Mouse (Mus musculus): ENCODE measurements around the gene Sestd1.
A peak's percentile ranks its signal among the peaks of the same experiment; 100 is the strongest.

Sestd1 gene

DNA sequence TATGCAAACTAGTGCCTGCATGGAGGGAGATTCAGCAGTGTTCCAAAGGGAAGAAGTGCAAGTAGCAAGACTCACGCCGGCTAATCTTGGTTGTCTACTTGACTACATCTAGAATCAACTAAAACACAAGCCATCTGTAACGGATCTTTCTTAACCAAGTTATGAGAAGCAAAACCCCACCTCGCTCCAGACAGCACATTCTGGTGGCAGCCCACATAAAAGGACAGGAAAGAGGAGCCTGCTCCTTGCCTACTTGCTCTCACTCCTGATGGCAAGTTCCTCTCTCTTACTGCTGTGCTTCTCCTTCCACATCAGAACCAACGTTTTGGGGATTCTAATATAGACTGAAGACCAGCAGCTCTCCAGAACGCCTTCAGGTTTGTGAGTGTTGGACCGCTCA lies 9.6 kb downstream of the Sestd1 start:
- DNase-seq (ENCODE audit: low read depth, low spot score), result no peak

DNA sequence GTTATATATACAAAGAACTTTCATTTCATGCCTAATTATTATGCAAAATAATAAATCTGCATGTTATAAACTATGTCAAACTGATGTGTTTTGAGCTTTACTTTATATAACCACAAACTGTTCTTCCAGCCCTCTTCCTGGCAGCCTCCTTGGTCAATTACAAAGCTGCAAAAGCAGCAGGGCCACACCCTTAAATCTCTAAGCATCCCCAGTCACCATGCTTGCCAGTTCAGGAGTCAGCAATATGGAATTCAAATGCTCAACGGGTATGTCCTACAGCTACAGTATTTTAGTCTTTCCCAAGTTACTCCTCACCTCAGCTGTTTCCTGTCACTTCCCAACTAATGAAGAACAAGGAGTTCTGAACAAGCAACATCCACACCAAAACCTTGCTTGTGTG lies 10.3 kb downstream of the Sestd1 start:
- no peak for DNase-seq (ENCODE audit: low read depth, low spot score)

DNA sequence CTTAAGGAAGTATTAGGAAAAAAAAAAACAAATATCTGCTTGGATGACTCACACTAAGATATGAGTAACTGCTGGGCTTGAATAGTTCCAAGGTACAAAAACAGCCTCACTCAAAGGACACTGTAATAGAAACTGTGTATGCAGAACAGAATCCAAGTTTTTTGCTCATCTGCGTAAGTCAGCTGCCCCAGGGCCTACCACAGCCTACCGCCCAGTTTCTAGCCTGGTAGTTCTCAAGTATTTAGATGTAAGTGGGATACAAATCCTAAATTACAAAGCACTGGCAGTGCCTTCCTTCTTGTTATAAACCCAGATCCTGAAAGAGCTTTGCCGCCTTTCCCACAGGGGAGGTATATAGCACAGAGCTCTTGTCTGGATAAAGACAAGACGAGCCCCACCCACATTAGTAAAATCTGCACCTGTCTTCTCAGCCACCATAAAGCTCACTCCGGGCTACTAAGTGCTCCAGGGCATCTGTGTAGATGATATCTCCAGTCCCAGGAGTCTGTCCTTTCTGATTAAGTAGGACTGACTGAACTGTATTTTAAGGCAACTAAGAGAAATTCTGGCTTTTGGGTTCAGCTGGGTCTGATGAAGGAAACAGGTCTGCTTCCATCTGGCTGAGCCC lies 11.7 kb downstream of the Sestd1 start:
- peak; percentile 28 for DNase-seq (ENCODE audit: low read depth, low spot score)

DNA sequence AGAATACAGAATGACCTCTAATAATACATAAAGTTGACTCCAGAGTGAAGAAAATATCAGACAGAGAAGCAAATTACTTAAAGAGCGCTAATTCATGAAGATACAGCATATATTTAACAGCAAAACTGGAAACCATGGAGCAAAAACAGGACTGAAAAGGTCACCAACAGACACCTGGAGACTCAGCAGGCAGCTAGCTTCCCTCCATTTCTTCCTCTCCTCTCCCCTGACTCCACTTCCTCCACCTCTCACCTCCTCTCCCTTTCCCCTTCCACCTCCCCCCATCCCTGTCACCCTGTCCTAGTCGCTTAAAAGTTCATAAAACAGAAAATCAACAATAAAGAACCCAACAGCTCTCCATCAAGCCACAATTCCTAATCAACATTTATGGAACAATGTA lies 13.5 kb downstream of the Sestd1 start:
- DNase-seq (ENCODE audit: low read depth, low spot score), result no peak

DNA sequence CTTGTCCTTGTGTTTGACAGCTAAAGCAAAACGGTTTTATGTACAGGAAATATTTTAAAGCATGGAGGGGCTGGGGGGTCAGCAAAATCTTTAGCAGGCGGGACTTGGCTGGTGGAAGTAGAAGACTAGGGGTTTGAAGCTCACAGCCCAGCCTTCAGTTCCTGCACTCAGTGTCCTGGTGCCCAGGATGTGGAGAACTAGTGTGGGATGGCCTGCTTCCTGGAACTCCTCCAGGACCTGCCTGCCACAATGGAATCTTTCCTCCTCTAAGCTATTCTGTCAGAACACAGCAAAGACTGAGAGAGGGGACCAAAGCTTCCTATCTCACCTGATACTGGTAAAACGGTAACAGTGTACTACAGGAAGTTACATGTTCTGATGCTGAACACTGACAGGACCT lies 14.4 kb downstream of the Sestd1 start:
- no peak for DNase-seq (ENCODE audit: low read depth, low spot score)

DNA sequence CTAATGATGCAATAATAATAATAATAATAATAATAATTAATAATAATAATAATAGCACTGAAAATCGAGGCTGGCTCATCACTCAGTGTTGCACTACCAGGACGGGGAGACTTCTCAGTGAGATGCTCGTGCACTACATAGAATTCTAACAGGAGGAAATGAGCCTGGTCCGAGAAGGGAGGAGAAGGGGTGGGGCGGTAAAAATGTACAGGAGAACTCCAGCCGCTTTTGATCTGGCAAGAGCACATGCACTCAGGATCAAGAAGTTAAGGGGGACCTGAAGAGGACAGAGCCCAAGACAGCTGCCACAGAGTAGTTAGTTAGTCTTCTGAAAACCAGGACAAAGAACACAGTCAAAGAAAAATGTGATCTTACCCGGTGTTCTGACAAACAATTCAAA lies 15.1 kb downstream of the Sestd1 start:
- DNase-seq (ENCODE audit: low read depth, low spot score), result no peak

DNA sequence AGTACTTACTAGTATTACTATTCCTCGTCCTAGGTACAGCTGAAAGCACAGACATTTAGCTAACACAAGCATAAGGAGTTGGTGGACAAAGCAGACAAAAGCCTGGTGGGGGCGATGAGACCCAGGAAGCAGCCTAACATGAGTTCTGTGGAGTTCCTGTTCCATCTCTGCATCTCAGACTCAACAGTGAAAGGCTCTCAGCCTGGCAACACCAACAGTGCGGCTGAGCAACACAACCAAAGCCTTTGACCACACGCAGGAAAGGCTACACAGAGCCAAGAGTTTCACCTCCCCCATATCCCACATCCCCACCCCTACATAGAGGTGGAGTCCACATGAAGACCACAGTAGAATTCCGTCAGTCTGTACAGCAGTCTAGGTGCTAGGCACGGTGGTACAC lies 15.8 kb downstream of the Sestd1 start:
- DNase-seq (ENCODE audit: low read depth, low spot score), result no peak

DNA sequence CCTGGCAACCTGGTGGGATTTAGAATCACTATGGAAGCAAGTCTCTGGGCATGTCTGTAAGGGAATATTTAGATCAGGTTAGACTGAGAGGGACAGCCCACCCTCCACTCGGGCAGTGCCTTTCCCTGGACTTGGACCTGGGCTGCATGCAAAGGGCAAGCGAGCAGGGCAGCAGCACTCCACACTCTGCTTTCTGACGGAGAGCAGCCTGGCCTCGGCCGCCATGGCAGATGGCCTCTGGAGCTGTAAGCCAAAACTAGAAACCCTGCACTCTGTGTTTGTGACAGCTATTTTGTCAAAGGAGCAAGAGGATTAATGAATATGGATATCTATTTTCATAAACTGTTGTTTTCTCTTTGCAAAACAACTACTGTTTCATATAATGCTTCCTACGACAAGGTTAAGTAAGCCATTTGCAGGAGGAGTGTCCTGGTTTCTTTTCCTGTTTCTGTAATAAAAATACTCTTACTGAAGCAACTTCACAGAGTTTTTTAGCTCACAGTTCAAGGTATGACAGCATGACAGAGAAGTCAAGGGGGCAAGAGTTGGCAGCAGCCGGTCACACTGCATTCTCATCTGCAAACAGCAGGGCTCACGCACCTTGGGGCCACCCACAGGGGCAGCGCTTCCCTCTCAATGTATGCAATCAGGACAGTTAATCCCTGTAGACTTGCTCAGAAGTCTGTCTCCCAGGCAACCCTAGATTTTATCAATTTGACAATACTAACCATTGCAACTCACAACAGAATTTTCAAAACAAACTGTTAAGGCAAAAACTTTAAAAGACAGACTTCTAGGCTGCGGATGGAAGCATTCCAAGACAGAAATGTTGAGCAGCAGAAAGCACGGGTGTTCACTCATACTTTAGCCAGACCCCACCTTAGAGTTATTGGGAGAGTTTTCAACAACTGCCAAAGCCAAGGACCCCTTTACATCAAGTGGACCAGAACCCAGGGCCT lies 16.6 kb downstream of the Sestd1 start:
- DNase-seq (ENCODE audit: low read depth, low spot score), result peak; percentile 16

DNA sequence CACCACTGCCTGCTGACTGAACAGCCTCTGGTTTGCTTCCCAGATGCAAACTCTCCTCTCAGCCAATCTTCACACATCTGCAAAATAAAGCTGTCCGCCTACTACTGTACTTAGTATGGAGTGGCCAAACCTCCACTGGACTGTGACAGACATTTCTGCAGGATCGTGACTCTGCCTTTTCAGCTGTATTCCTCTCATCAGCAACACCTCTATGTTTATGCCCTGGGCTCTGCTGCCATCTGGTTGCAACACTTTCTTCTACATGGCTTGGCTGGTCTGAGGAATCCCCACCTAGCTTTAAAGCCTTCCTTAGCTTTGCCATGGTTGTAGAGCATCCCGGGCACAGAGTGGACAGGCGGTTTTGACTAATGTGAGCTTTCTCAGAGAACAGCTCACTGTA lies 20.3 kb downstream of the Sestd1 start:
- no peak for DNase-seq (ENCODE audit: low read depth, low spot score)

DNA sequence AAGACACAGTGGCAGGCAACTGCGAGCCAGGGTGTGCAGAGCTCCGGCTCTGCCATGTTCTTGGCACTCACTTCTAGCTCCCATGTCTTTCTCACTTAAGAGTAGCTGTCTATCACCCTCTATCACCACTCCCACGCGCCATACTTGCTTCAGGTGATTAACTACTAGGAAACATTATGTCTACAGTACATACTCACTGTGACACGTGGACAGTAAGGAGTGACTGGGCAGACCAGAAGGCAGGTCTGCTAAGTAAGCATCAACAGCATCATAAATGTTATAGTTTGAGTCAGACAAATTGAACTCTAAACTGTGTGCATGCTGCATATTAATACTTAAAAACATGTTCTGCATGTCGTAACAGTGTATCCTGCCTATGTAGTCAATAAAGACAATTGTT lies 27.2 kb downstream of the Sestd1 start:
- no peak for DNase-seq (ENCODE audit: low read depth, low spot score)

DNA sequence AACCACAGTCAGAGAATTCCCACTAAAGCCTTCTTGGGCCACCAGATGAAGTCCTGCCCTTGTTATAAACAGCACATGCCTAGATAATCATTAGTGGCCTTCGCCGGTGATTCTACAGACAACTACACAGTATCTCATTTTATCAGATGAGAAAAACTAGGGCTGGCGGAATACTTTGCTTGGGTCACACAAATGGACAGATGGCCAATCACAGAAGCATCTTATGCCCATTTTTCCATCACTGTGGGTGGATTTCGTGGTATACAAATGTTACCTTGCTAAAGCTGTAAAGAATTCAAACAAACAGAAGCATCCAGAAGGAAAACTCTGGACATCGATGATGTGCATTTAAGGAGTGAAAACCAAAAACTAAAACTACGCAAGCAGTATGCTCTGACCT lies 28.7 kb downstream of the Sestd1 start:
- no peak for DNase-seq (ENCODE audit: low read depth, low spot score)

DNA sequence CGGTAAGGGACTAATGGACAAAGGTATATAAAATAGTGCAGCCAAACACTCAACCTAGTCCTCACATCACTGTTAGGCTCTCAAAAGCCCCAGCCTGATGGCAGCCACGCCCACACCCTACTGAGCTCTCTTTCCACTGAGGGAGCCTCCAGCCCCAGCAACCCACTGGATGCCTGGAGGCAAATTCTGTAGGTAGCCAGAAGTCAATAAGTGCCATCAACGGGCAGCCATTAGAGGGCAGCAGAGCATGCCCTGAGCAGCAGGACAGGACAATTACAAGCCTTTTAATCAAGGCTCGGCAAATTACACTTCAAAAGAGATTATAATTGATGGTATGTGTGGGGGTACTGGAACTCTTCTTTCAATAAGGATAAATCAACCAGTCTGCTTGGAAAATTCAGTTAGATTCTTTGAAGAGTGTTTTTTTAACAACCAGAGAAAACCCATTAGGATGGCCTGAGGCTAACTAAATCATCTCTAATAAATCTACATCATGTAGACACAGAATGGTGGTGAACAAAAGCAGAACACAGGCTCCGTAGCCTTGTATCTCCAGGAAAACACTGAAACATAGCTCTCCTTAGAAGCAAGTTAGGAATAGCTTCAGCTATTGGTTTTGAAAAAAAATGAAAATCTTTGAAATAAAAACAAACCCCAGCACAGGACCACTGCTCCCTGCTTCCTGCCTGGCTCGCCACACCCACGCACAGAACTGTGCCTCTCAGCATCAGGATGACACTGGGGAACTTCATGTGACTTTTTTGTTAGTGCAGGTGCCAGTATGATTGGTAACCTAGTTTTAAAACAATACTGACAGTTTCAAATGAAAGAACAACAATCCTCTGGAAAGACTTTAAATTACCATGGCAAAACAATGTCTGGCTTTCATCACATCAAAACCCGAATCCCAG lies 30.4 kb downstream of the Sestd1 start:
- DNase-seq (ENCODE audit: low read depth, low spot score), result peak; percentile 60

DNA sequence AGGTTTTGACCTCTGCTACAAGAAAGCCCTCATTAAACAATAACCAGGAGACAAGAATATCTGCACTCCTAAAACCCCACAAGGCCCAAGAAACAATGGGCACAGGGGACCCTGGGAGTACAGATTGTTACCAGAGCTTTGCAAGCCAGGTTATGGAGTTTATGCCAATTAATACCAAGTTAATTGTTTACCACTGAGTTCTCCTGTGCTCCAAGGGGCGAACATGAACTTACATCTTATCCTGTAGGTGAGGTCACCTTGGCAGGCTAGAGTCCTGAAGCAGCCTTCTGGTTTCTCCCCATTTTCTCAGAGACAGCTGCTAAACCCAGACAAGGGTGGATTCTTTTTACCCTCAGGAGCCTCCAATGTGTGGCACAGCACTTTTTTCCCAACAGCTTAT lies 32.0 kb downstream of the Sestd1 start:
- no peak for DNase-seq (ENCODE audit: low read depth, low spot score)

DNA sequence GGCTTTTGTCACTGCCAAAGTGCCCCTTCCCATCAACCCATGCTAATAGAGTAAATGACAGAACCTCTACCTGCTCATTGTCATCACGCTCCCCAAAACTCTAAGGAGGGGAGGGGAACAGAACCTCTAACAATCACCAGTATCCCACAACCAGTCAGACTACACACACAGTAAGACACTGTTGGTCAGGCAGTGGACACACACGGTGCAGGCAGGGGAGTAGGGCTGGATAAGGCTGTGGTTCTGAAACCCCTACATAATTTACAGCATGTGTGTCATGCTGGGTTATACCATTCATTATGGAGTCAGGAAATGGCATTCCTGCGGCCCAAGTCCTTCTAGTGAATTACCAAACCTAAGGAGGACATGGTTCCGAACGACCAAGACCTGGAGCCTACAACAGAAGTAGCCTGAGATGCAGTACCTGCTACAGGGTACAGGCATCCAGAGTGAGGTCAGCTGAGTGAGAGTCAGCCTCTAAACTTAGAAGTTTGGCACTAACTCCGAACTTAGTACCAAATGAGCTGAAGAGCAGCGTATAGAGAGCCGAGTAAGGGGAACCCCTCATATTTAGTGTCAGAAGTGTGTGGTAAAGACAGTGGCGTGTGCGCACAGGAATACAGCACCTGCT lies 33.1 kb downstream of the Sestd1 start:
- no peak for DNase-seq (ENCODE audit: low read depth, low spot score)

DNA sequence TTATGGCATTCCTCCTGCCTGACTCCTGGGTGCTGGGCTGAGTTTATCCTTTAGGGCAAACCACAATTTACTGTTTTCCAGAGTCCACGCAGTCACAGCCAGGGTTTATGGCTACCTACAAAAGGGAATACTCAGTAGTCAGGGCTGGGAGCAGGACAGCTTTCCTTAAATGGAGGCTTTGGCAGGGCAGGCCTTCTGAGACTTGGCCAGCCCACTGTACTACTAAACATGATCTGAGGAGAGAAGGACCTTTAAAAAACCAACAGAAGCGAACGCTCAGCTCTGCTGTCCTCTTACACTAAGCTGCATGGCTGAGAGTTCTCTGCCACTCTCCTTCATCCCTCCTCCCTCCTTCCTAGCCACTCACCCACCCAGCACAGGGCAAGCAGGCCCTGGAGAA lies 34.6 kb downstream of the Sestd1 start:
- no peak for DNase-seq (ENCODE audit: low read depth, low spot score)

DNA sequence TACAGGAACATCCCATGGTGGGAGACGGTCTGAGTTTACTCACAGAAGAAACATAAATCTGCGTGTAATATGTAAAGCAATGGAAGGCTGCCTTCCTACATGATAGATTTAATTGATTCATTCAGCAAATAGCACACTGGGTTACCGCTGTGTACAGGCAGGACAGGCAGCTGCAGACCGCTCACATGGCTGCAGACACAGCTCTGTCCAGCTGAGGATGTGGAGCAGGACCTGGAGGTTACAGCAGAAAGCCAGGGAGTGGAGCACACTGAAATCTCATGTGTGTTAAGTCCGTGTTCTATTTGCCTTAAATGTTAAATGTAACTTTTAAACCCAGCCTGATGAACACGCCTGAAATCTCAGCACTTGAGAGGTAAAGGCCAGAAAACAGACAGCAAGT lies 38.1 kb downstream of the Sestd1 start:
- DNase-seq (ENCODE audit: low read depth, low spot score), result no peak

DNA sequence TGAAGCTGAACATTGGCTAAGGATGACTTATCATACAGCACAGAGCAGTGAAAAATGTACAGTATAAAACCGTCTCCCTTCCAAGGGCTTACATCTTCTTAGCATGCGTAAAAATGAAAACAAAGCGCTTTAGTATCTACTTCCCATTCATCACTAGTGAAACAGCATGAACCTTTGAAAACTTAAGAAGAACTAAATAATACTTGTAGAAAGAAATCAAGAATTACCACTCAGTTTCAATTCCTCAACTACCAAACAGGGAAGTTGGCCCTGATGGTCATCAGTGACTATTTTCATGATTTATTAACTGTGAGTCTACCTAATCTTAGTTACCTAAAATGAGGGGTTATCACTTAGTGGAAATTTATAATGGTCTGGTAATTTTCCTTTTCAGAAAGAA lies 41.8 kb downstream of the Sestd1 start:
- no peak for DNase-seq (ENCODE audit: low read depth, low spot score)

DNA sequence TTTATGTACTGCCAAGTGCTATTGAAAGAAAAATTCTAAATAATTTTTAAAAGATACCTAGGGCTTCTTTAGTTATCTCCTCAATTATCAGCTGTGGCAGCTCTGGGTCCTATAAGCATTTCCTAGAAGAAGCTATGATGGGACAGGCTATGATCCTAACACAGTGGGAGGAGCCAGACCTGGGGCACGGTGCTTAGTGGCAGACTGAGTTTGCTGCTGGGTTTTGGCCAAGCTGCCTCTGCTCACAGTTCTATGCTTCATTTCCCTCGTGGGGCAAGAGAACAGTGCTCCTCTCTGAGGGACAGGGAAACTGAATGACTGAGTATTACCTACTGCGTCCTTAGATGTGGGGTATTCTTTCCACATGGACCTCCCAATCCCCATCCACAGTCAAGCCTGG lies 42.3 kb downstream of the Sestd1 start:
- DNase-seq (ENCODE audit: low read depth, low spot score), result no peak

DNA sequence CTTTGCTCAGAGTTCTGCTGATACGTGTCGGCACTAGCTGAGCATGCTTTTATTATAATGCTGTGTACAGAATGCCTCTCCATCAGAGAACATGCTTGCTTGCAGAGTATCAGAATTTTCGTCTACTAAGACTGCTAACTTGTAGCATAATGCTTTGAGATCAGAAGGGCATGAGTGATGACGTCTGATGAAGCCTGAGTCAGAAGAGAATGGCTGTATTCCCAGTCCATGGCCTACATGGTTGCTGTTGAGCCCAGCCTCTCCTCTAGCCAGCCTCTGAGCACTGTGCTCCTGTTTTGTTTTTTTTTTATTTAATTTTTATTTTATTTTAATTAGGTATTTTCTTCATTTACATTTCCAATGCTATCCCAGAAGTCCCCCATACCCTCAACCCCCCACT lies 43.5 kb downstream of the Sestd1 start:
- no peak for DNase-seq (ENCODE audit: low read depth, low spot score)

DNA sequence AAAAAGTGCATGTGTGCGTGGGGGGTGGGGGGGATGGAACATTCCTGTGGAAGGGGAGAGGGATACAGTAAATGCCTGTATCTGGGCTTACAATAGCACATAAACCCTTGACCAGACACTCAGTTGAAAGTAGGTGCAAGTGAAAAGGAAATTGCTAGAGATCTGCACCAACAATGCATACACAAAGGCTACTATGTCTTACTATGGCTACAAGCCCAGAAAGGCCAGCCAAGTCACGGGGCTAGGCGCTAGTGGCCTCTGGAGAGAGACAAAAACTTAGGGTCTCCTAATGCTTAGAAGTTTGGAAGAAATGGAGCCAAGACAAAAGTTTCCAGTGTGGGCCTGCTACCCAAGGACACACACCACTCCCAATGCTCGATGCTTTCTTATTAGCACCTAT lies 44.5 kb downstream of the Sestd1 start:
- DNase-seq (ENCODE audit: low read depth, low spot score), result no peak

DNA sequence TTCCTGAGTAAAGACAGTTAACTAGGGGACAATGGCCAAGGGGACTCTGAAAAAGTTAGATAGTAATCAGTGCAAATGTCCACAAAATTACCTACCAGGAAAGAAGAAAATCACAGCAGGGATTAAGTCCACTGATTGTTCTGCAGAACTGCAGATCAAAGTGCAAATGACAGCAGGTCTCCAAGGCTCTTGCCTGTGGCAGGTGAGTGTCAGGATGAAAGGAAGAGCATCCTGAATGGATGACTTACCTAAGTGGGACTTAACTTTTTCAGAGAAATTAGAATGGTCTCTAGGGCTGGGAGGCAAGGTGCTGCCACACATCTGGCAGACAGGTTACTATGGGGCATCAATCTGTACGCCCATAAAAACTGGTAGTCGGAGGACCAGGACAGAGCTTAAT lies 47.8 kb downstream of the Sestd1 start:
- DNase-seq (ENCODE audit: low read depth, low spot score), result peak; percentile 60

DNA sequence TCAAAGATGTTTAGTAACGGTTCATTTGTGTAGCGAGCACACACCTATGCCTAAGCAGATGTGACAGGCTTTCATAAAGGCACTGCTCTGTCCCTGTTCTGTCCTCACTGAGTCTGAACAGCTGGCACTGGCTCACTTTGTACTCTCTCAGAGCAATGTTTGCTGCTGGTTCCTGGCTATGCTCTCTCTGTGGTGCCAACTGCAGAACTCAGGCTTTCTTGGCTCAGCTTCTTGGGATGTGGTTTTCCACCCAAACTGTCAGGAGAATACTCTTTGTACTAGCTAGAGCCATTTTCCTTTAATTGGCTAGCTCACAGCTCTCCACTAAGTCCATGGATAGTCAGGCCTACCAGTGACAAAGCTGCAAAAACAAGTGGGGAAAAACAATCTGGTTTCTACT lies 59.4 kb downstream of the Sestd1 start:
- DNase-seq (ENCODE audit: low read depth, low spot score), result no peak
